Mouse (Mus musculus) kidney, postnatal 36 days (tissue): ENCODE measurements around the gene Cd300lb.

Experiments
- DNase-seq, 2 experiments: peaks; one replicate each; pipeline ENCODE4 v3.0.0; 2021 to 2022; ENCODE audit warnings: mixed read lengths in 2 of 2

Gene Cd300lb

GRCm38 (mm10) chr11:114883251-114883789 lies 50.9 kb downstream of the Cd300lb start:
- no peak for DNase-seq

- peak in 1 of 2 experiments; percentile 75 for DNase-seq
Observed at GRCm38 (mm10) chr11:114880589-114880988, 53.6 kb downstream of the Cd300lb start.

GRCm38 (mm10) chr11:114880185-114880584 lies 54.0 kb downstream of the Cd300lb start:
- DNase-seq, result no peak

GRCm38 (mm10) chr11:114879666-114880065 lies 54.5 kb downstream of the Cd300lb start:
- no peak for DNase-seq

DNA sequence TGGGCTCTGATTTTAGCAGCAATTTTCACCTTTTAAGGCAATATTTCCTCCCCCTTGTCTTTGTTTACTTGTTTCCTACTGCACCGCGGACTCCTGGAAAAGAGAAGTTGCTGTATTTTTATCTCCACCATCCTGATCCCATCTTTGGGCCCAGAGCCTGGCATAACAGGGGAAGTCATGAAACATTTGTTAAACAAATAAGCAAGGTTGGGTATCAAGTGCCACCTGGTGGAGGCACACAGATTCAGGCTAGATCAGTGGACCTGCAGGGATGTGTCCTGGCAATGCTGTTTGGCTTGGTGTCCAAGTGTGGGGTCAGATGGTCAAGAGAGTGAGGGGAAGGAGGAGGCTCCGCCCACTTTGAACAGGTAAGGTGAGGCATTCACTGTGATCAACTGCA lies 57.0 kb downstream of the Cd300lb start:
- DNase-seq, result peak; percentile 82 to 83

DNA sequence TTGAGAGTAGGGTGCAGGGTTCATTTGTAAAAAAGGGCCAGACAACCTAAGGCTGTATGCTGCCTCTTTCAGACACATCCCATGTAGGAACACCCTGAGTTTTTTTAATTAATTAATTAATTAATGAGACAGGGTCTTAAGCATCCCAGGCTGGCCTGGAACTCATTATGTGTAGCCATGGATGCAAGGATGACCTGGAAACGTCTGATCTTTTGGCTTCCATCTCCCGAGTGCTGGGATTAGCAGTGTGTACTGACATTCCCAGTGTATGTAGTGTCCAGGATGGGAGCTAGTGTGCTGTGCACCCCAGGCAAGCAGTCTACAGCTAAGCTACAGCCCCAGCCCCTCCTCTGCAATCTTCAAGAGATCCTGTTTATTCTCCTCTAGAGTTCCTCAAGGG lies 57.6 kb downstream of the Cd300lb start:
- DNase-seq, result no peak

DNA sequence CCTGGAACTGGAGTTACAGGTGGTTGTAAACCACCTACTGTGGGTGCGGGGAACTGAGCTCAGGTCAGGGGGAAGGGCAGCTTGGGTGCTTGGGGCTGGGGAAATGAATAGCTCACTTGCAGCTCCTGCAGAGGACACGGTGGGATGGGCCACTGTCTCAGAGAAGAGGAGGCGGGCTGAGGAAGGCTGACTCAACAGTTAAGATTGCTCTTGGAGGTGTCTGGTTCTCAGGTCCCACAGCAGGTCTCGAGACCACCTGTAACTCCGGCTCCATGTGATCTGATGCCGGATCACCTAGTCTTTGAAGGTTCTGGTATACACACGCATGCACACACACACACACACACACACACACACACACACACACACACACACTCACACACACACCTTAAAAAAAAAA lies 58.0 kb downstream of the Cd300lb start:
- peak; percentile 71 to 77 for DNase-seq

DNA sequence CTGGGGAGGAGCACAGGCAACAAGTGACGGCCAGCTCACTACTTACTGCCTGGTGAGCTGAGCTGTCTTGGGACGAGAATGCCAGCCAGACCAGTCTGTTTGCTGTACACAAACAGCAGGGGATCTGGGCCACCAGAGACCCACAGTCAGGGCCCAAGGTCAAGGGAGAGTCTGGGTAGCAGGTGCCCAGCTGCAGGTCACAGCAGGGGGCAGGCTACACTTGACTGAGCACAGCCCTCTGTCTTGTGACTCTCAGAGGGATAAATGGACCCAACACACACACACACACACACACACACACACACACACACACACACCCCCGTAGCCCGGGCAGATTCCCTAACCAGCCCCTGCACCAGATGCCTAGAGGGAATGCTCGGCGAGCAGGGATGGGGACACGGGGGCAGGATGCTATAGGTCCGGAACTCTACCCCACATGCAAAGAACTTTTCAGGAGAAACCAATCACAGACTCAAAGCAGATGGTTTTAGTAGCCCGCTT lies 58.8 kb downstream of the Cd300lb start:
- peak; percentile 88 to 91 for DNase-seq

GRCm38 (mm10) chr11:114874226-114875145 lies 59.7 kb downstream of the Cd300lb start:
- DNase-seq, result no peak

- no peak for DNase-seq
Observed at GRCm38 (mm10) chr11:114873022-114873817, 61.0 kb downstream of the Cd300lb start.
